In genomic region chr15:80157197-80157943, GRCm38 (mm10) we compare ENCODE assay signal across 19 mouse cellular contexts. TPM values are rescaled to one million over a fixed set of nuclear protein-coding genes. Genes with fewer than 3 reads are reported as not detected.
A peak's percentile ranks its signal among the peaks of the same experiment; 100 is the strongest.
DNase-seq lines count a peak whose midpoint lies in the region; ATAC-seq and TF ChIP-seq lines count a peak whose summit lies in the region.
"Had no signal": no experiment of that assay in that cellular context is flagged by ENCODE, and none has a peak within 500 bp of the region (broad histone marks: within the 10 kb centered on the region; RNA-seq: fewer than 3 reads in every experiment).

No protein-coding gene starts in this region.

- peak overlapping the region; percentile 92; the same call in 1 of the 2 replicates for H3K27ac ChIP-seq in kidney, embryonic 16.5 days (ENCODE audit: low read length)
- H3K27ac ChIP-seq in midbrain, embryonic 11.5 days (ENCODE audit: low read depth, low read length) = no peak overlapping the region
- no peak overlapping the region for H3K27ac ChIP-seq in midbrain, postnatal 0 days (ENCODE audit: low read depth, low read length)
- H3K27ac ChIP-seq: heart, adult 2 months; heart, embryonic 15.5 days; hindbrain, embryonic 12.5 days; limb, embryonic 15.5 days had no signal

- ATAC-seq in kidney, embryonic 16.5 days (ENCODE audit: low FRiP score, low TSS enrichment) = no peak
- no peak for ATAC-seq in midbrain, embryonic 11.5 days (ENCODE audit: low FRiP score)
- ATAC-seq in midbrain, postnatal 0 days (ENCODE audit: low FRiP score) = no peak
- ATAC-seq in CD4-positive, CD25-positive, alpha-beta regulatory T cell, adult 4 months = no peak
- ATAC-seq: inflammation-experienced regulatory T-cells, adult 6 months; midbrain, embryonic 16.5 days had no signal

- peaks cover 30% of the 10 kb centered on the region for H3K4me1 ChIP-seq in kidney, embryonic 16.5 days (ENCODE audit: insufficient read depth, low read length)
- H3K4me1 ChIP-seq in midbrain, embryonic 11.5 days (ENCODE audit: control insufficient read depth, insufficient read depth, low read length) = no peaks in the 10 kb centered on the region
- no peaks in the 10 kb centered on the region for H3K4me1 ChIP-seq in midbrain, postnatal 0 days (ENCODE audit: insufficient read depth, low read length)

- H3K4me3 ChIP-seq in kidney, embryonic 16.5 days (ENCODE audit: low read length) = no peak overlapping the region
- no peak overlapping the region for H3K4me3 ChIP-seq in midbrain, embryonic 11.5 days (ENCODE audit: low read depth, low read length)
- H3K4me3 ChIP-seq in midbrain, postnatal 0 days (ENCODE audit: low read depth, low read length) = no peak overlapping the region
- H3K4me3 ChIP-seq: gastrocnemius, adult 2 months; heart, adult 2 months; heart, embryonic 15.5 days; hindbrain, embryonic 12.5 days; limb, embryonic 15.5 days; megakaryocyte, embryonic 14.5 days had no signal

- no peak overlapping the region for H3K4me2 ChIP-seq in kidney, embryonic 16.5 days (replicated peaks; ENCODE audit: low read depth, low read length)
- no peak overlapping the region for H3K4me2 ChIP-seq in midbrain, embryonic 11.5 days
- no peak overlapping the region for H3K4me2 ChIP-seq in midbrain, postnatal 0 days (ENCODE audit: low read depth, low read length, poor library complexity, severe bottlenecking)
- H3K4me2 ChIP-seq: heart, embryonic 15.5 days; hindbrain, embryonic 12.5 days; limb, embryonic 15.5 days had no signal

- H3K36me3 ChIP-seq in kidney, embryonic 16.5 days (ENCODE audit: insufficient read depth, low read length) = peaks cover 68% of the 10 kb centered on the region
- H3K36me3 ChIP-seq in midbrain, embryonic 11.5 days (ENCODE audit: control insufficient read depth, insufficient read depth, low read length) = peaks cover 27% of the 10 kb centered on the region
- peaks cover 83% of the 10 kb centered on the region for H3K36me3 ChIP-seq in midbrain, postnatal 0 days (ENCODE audit: insufficient read depth, low read length)

- no peak overlapping the region for H3K9ac ChIP-seq in kidney, embryonic 16.5 days (replicated peaks; ENCODE audit: low read length)
- H3K9ac ChIP-seq in midbrain, embryonic 11.5 days (ENCODE audit: low read length) = no peak overlapping the region
- H3K9ac ChIP-seq in midbrain, postnatal 0 days (replicated peaks; ENCODE audit: low read length, poor library complexity, severe bottlenecking) = no peak overlapping the region
- H3K9ac ChIP-seq: heart, embryonic 15.5 days; hindbrain, embryonic 12.5 days; limb, embryonic 15.5 days had no signal

- no peak for TF ChIP-seq CTCF in midbrain, postnatal 0 days (IDR thresholded peaks at IDR 0.05)

- H3K9me3 ChIP-seq in kidney, embryonic 16.5 days (ENCODE audit: low read length) = no peaks in the 10 kb centered on the region
- no peaks in the 10 kb centered on the region for H3K9me3 ChIP-seq in midbrain, embryonic 11.5 days (ENCODE audit: control insufficient read depth, low read length)
- no peaks in the 10 kb centered on the region for H3K9me3 ChIP-seq in midbrain, postnatal 0 days (ENCODE audit: low read length)
- H3K9me3 ChIP-seq: heart, embryonic 15.5 days; hindbrain, embryonic 12.5 days; limb, embryonic 15.5 days; megakaryocyte, embryonic 14.5 days had no signal

- 65% methylated on average over 22 of the region's 22 CpGs for WGBS in kidney, embryonic 16.5 days
- 92% methylated on average over 22 of the region's 22 CpGs for WGBS in midbrain, embryonic 11.5 days
- WGBS in midbrain, postnatal 0 days = 95% methylated on average over 22 of the region's 22 CpGs

- H3K27me3 ChIP-seq in kidney, embryonic 16.5 days (ENCODE audit: insufficient read depth, low read length) = no peaks in the 10 kb centered on the region
- no peaks in the 10 kb centered on the region for H3K27me3 ChIP-seq in midbrain, embryonic 11.5 days (ENCODE audit: control insufficient read depth, insufficient read depth, low read length)
- no peaks in the 10 kb centered on the region for H3K27me3 ChIP-seq in midbrain, postnatal 0 days (ENCODE audit: insufficient read depth, low read length)
- H3K27me3 ChIP-seq: heart, embryonic 15.5 days; hindbrain, embryonic 12.5 days; limb, embryonic 15.5 days; megakaryocyte, embryonic 14.5 days had no signal

- peak; percentile 54 for DNase-seq in cerebellum, adult 9-11 months
- DNase-seq in cerebellum, adult 11 months = no peak
- no peak for DNase-seq in kidney, postnatal 10 days
- DNase-seq in midbrain, embryonic 11.5 days (ENCODE audit: low spot score, missing footprints) = peak; percentile 39
- DNase-seq in midbrain, postnatal 0 days (ENCODE audit: low spot score) = no peak
- DNase-seq: adrenal gland, postnatal 14 days; gastrocnemius, adult 2 months; heart, adult 2 months; layer of hippocampus, postnatal 36 days; spleen, adult 18-20 months; thymus, postnatal 25 days had no signal

RNA-seq across cellular contexts. Expression of gene Mgat3, which starts 16.2 kb away (rescaled TPM):
- 9.4 and 9.5 TPM in 2 replicates for polyA plus RNA-seq in kidney, embryonic 16.5 days (2015; fragmentation: Nextera tagmentation; extraction: Ambion mirVana)
- polyA plus RNA-seq in midbrain, embryonic 11.5 days (2014; fragmentation: Nextera tagmentation; extraction: Ambion mirVana) = 8.0 and 10.7 TPM in 2 replicates
- 101 and 103 TPM in 2 replicates for total RNA-seq in midbrain, postnatal 0 days (2014; rRNA removed)
- polyA plus RNA-seq in midbrain, postnatal 0 days (2015; fragmentation: Nextera tagmentation; extraction: Ambion mirVana) = 13.3 and 14.4 TPM in 2 replicates
- under 1 TPM in 1 of 2 experiments, not detected in 1; 0.13 TPM for polyA plus RNA-seq in CD4-positive, CD25-positive, alpha-beta regulatory T cell, adult 4 months (2017; shearing (Covaris generic))
- polyA plus RNA-seq: inflammation-experienced regulatory T-cells, adult 6 months had no signal

RNA-seq across cellular contexts. Expression of gene Tab1, which starts 24.4 kb away (rescaled TPM):
- 44.1 and 44.7 TPM in 2 replicates for polyA plus RNA-seq in kidney, embryonic 16.5 days (2015; fragmentation: Nextera tagmentation; extraction: Ambion mirVana)
- polyA plus RNA-seq in midbrain, embryonic 11.5 days (2014; fragmentation: Nextera tagmentation; extraction: Ambion mirVana) = 24.9 and 29.4 TPM in 2 replicates
- 43.5 and 58.5 TPM in 2 replicates for total RNA-seq in midbrain, postnatal 0 days (2014; rRNA removed)
- 23.6 and 27.9 TPM in 2 replicates for polyA plus RNA-seq in midbrain, postnatal 0 days (2015; fragmentation: Nextera tagmentation; extraction: Ambion mirVana)
- polyA plus RNA-seq in CD4-positive, CD25-positive, alpha-beta regulatory T cell, adult 4 months (2017; shearing (Covaris generic)) = 10 to 100 TPM; 12.0 to 39.6 TPM

Comparison
In these comparisons a context has a peak if more than half of its experiments do, and no peak if none do; other contexts are left out.
1. DNase-seq: peak in cerebellum, adult 9-11 months (single experiment) and midbrain, embryonic 11.5 days (single experiment); none in cerebellum, adult 11 months (single experiment), kidney, postnatal 10 days (single experiment) and midbrain, postnatal 0 days (single experiment).